Mouse (Mus musculus) heart, postnatal 10 days (tissue): ENCODE measurements around the gene Abca2. TPM values are rescaled to one million over a fixed set of nuclear protein-coding genes. Genes with fewer than 3 reads are reported as not detected.
A peak's percentile ranks its signal among the peaks of the same experiment; 100 is the strongest.

Source experiments
- DNase-seq, 2 experiments: peaks; one replicate each; pipeline ENCODE4 v3.0.0; 2021
- intact Hi-C: fragments of 180-260 bp; cut with DNase I; formaldehyde crosslinking; loops from one replicate; pipeline ENCODE4 v1.15.1; 2025
- total RNA-seq, 2 experiments: library from RNA; stranded (reverse); gene quantifications; 2 replicates each; pipeline ENCODE4 v1.2.3; 2021

The Abca2 gene
- total RNA-seq, 2 experiments from 2014 or later = 21.2 to 21.9 TPM

DNA sequence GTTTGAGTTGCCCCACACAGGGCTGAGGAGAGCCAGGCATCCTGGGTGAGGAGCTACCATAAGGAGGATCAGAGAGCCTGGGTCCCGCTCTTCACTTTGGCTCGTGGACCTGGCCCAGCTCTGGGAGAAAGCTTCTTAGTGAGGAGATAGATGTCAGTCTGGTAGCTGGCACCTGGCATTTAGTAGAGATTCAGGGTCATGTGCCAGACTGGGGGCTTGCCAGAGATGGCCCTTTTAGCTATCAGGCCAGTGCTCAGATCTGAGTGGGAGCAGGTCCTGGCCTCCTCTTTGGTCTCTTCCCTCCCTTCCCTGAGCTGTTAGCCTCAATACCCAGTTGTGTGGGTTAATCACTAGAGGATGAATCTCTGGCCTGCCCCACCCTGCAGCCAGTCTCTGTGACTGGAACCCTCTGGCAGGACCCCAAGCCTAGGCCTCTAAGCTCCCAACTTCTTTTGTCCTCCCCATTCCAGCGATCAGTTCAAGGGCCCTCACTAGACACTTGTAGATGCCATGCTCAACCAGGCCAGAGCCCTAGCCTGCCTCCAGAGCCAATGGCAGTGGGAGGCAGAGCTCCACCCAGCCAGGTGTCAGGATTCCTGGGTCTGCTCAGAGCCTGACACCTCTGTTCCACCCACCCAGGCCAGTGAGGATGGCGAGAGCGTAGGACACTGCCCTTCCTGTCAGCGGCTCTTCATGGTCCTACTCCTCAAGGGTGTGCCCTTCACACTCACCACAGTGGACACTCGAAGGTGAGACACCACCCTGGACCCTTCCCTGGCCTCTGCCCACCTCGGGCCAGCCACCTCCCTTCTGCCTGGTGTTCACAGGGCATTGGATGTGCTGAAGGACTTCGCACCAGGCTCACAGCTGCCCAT lies 28.8 kb downstream of the Abca2 start:
- intact Hi-C loops = no loop called here
- peak in 1 of 2 experiments; percentile 9 for DNase-seq

- peak; percentile 53 to 68 for DNase-seq
- intact Hi-C loops = no loop called here
Observed at GRCm38 (mm10) chr2:25458911-25459310, 30.4 kb downstream of the Abca2 start.

DNA sequence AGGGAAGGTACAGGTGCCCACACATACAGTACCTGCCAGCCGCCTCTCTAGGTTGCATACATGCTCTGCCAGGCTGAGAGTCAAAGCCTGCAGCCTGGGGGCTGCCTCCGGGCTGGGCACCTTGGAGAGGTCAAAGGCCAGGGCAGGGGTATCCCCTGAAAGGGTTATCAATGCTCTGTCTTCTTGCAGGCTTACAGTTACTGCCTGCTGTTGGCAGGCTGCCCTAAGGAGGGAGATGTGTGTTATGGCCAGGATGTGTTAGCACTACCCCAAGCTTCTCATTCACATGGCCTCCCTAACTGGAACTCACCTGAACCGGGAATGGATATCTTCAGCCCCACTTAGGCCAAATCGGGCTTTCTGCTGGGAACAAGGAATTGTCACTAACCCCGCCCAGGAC lies 31.6 kb downstream of the Abca2 start:
- intact Hi-C loops = loop anchor here (2.0 kb wide), 1 partner anchor 31 kb away; the partner anchor contains the start of gene Abca2
- DNase-seq = no peak

GRCm38 (mm10) chr2:25460551-25461309 lies 32.2 kb downstream of the Abca2 start, which contains the start of gene Paxx:
TSS of gene Paxx (minus strand) at chr2:25461094.
- DNase-seq = peak; percentile 94 to 96
- intact Hi-C loops = loop anchor here (2.0 kb wide), 1 partner anchor 32 kb away; the partner anchor contains the start of gene Abca2

- intact Hi-C loops = loop anchor here (2.0 kb wide), 1 partner anchor 33 kb away; the partner anchor contains the start of gene Abca2
- DNase-seq = no peak
Observed at GRCm38 (mm10) chr2:25461407-25461806, 32.9 kb downstream of the Abca2 start.

GRCm38 (mm10) chr2:25463630-25464029 lies 35.1 kb downstream of the Abca2 start:
- intact Hi-C loops = no loop called here
- DNase-seq = no peak

DNA sequence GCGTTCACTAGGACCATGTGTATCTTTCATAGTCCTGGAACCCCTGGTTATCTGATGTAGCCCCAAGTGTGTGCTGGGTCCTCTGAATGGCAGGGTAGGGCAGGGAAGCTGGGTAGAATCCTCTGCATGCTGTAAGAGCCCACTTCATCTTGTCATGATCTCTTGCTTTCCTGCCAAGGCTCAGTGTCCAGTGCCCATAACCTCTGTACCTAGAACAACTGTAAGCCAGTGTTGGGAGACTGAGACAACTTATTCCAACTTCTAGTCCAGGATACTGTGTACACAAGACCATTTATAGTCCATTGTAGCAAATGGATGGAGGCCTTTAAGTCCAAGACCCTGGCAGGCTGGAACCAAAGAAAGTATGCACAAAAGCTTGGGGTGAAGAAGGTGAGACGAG lies 36.8 kb downstream of the Abca2 start:
- DNase-seq = no peak
- intact Hi-C loops = no loop called here

DNA sequence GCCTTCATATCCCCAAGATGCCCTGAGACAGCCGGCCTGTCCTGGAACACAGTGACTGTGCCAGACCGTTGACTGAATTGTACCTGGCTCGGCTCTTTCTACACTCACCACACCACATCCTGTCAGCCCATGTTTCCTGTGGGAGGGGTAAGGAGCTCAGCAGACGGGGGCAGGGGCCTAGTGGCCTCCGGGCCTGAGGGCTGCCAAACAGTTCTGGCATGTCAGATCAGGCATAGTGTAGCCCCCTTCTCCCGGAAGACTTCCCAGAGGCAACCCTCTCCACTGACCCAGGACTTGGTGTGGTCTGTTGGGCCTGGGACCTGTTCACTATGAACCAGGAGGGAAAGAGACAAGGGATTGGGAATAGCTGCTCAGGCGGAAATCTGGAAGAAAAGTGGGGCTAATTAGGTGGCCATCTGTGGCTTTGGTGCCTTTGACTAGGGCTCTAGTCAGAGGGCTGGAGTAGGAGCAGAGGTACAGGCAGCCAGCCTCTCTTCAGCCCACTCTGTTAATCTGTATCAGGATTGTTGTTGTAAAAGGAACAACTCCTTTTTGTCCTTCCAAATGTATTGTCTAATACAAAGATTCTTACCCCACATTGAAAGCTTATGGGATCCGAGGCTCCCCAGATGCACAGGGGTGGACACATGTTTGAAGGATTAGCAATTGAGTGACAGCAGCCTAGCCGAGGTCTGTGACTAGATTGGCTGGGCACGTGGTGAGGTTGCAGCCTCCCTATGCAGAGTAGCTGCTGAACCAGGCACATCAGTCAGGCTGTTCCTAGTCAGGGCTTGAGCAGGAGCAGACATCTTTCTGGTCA lies 37.5 kb downstream of the Abca2 start:
- peak in 1 of 2 experiments; percentile 13 for DNase-seq
- intact Hi-C loops = no loop called here

DNA sequence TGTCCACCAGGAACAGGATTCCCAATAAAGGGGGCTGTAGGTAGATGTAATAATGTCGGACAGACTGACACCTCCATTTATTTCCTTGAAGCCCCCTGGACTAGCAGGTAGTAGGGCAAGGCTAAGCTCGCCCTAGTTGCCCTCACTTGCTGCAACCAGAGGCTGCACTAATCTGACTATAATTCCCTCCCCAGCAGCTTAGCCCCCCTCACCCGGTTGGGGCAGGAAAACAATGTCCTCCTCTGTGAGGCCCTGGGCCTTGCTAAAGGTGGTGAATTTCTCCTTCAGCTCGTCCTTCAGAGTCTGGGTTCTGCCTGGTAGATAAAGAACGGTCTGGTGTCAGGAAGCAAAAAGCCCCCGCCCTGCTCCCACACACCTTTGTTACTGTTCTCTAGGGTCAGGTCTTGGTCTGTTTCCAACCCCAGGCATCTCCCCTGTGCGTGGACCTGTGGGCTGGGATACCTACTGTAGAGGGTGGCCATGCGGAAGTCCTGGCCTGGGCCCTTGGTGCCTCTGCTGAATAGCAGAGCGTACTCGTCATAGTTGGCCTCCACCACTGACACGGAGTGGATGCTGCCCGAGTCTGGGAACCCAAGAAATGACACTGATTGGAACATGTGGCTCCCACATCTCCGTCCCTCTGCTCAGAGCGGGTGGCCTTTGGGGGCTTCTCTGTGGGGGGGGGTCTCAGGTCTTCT lies 39.3 kb downstream of the Abca2 start:
- DNase-seq = peak; percentile 54 to 58
- intact Hi-C loops = no loop called here

DNA sequence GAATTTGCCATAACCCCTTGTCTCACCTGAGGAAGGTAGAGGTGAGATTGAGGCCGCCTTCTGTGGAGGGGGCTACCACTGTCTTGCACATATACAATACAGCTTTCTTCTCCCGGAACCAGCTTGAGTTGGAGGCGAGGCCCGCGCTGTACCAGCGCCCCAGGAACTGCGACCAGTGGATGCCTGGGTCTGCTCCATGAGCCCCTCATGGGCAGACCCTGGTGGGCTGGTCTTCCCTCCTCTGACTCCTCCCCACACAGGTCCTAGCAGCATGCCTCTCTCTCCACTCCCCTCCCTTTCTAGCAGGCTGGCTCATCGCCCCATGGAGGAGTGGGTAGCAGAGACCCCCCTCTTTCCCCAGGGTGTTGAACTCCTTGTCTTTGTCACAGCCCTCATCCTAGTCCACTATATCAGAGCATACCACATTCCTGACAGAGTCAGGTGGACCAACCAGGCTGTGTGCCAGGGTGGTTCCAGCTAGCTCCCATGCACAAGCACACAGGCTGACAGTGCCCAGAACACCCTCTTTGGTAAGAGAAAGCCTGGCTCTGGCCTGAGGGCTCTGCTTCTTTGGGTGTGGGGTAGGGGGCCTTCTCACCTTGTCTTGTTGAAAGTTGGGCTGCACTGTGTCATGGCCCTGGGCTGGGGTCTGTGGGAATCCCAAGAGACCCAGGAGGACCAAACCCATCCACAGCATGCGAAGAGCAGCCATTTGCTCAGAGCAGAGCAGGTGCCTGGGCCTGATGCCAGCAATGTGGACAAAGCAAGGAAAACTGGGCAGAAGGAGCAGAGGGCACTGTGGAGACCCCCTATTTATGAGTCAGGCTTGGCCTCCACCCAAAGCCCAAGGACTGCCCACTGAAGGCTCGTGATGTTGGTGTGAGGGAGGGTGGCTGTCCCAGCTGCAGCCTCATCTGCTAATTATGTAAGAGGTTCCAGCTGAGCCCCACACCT lies 40.7 kb downstream of the Abca2 start:
- DNase-seq = peak; percentile 76 to 82

DNA sequence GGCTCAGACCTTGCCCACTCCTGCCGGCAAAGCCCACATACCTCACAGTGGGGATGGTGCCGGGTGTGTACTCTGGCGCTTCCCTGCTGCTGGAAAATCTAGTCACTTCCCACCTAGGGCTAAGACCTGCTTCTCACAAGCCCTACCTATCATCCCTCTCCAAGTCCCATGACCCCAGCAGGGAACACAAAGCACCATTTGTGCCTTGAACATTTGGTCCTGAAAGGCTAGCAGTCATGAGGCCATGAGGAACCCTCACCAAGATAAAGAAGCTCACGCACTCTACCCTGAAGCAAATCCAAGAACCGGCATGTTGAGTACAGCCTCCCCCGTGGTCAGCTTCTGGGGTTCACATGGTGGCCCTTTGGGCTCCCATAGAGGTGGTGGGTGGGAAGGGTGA lies 41.5 kb downstream of the Abca2 start, which contains the start of gene Ptgds:
TSS of gene Ptgds (minus strand) at position 78 of the 400 bp plus-strand sequence.
- no peak for DNase-seq
- intact Hi-C loops = no loop called here

More for the DNA sequence above, 40.7 kb downstream of the Abca2 start:
- intact Hi-C loops = no loop called here

- intact Hi-C loops = no loop called here
- no peak for DNase-seq
Observed at GRCm38 (mm10) chr2:25472550-25472949, 44.0 kb downstream of the Abca2 start.

DNA sequence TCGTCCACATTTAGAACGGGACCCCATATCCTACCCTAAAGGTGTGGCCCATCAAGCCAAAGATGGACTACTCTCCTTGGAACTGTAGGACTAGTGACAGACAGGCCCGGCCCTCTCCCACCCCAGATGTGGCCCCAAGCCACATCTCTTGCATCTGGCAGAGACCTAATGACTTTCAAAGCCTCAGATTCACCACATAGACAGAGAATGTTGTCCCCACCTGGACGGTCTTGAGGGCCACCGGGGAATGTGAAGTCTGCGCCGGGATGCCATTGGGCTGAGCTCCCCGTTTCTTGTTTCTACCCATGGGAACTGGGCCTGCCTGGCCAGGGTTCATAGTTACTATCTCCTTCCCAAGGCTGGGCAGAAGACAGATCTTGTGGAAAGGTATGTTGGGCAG lies 49.0 kb downstream of the Abca2 start:
- intact Hi-C loops = no loop called here
- no peak for DNase-seq

GRCm38 (mm10) chr2:25477967-25478675 lies 49.6 kb downstream of the Abca2 start:
- DNase-seq = peak; percentile 47 to 61
- intact Hi-C loops = no loop called here

GRCm38 (mm10) chr2:25479551-25480311 lies 51.2 kb downstream of the Abca2 start:
- intact Hi-C loops = no loop called here
- no peak for DNase-seq

GRCm38 (mm10) chr2:25480541-25480940 lies 52.0 kb downstream of the Abca2 start:
- DNase-seq = no peak
- intact Hi-C loops = no loop called here

DNA sequence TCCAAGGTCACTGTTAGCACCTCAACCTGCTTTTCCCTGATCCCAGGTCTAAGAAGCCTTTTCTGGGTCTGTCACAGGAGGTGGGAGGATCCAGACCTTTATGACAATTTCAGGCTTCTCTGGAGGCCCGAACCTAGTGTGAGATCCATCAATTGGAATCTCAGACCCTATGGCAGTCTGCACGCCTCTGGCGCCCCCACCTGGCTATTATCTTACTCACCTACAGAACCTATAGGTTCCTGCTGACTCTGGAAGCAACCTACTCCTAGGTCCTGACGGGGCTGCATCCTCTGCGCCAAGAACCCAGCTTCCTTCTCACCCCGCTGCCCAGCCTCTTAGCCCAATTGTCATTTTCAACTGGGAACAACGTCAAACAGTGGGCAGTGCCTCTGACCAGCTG lies 54.5 kb downstream of the Abca2 start:
- DNase-seq = peak in 1 of 2 experiments; percentile 47
- intact Hi-C loops = loop anchor here (1.0 kb wide), 1 partner anchor 61 kb away; no protein-coding TSS in a partner anchor
